Mouse (Mus musculus) hindbrain, embryonic 11.5 days (tissue): ENCODE data around the gene Iqsec3. TPM values are rescaled to one million over a fixed set of nuclear protein-coding genes. Genes with fewer than 3 reads are reported as not detected.

ENCODE experiments used
- ATAC-seq: fragments of 200-750 bp; cut with Nextera tagmentation; 2 replicates; pipeline ENCODE4 v1.8.0; 2017; ENCODE audit warnings: mild to moderate bottlenecking, moderate TSS enrichment, moderate library complexity; ENCODE audit not compliant: low FRiP score
- DNase-seq: peaks from one replicate; pipeline ENCODE4 v3.0.0-alpha.2; 2015; ENCODE audit warnings: low spot score
- H3K27ac ChIP-seq: fragments of 300-500 bp; sonication (generic); 2 replicates; pipeline ENCODE4 v1.5.1; 2014; ENCODE audit warnings: mild to moderate bottlenecking, low read depth, low read length
- H3K27me3 ChIP-seq: fragments of 300-500 bp; sonication (generic); 2 replicates; pipeline ENCODE4 v1.6.1; 2014; ENCODE audit warnings: mild to moderate bottlenecking, low read length, moderate library complexity, mixed read lengths; ENCODE audit not compliant: control insufficient read depth, insufficient read depth
- H3K36me3 ChIP-seq: fragments of 300-500 bp; sonication (generic); 2 replicates; pipeline ENCODE4 v1.6.1; 2014; ENCODE audit warnings: mild to moderate bottlenecking, low read length, moderate library complexity, mixed read lengths; ENCODE audit not compliant: control insufficient read depth, insufficient read depth
- H3K4me1 ChIP-seq: fragments of 300-500 bp; sonication (generic); replicated peaks from 2 replicates; pipeline ENCODE4 v1.6.1; 2014; ENCODE audit warnings: low read length, mixed read lengths; ENCODE audit not compliant: control insufficient read depth, insufficient read depth
- H3K4me2 ChIP-seq: fragments of 300-500 bp; sonication (generic); replicated peaks from 2 replicates; pipeline ENCODE4 v1.6.1; 2014; ENCODE audit warnings: mild to moderate bottlenecking, low read depth, low read length
- H3K4me3 ChIP-seq: fragments of 300-500 bp; sonication (generic); 2 replicates; pipeline ENCODE4 v1.5.1; 2014; ENCODE audit warnings: low read depth, low read length
- H3K9ac ChIP-seq: fragments of 300-500 bp; sonication (generic); 2 replicates; pipeline ENCODE4 v1.6.1; 2014; ENCODE audit warnings: low read depth, low read length
- H3K9me3 ChIP-seq: fragments of 300-500 bp; sonication (generic); 2 replicates; pipeline ENCODE4 v1.6.1; 2016; ENCODE audit warnings: low read length; ENCODE audit not compliant: control insufficient read depth
- WGBS: fragments of 180-500 bp; shearing (Covaris S2); extraction: QIAGEN DNeasy Blood & Tissue Kit; methylation state at CpG from one replicate; pipeline ENCODE4 v1.1.7; 2014; 5-methylcytosine and 5-hydroxymethylcytosine counted together
- polyA plus RNA-seq: library from polyadenylated mRNA; unstranded; fragments of >200 nt; fragmentation: Nextera tagmentation; extraction: Ambion mirVana; gene quantifications from 2 replicates; pipeline ENCODE4 v1.2.1, GENCODE M21; 2014

Iqsec3 gene
- polyA plus RNA-seq, 1 experiment from 2014 or later: 2.5 TPM

DNA sequence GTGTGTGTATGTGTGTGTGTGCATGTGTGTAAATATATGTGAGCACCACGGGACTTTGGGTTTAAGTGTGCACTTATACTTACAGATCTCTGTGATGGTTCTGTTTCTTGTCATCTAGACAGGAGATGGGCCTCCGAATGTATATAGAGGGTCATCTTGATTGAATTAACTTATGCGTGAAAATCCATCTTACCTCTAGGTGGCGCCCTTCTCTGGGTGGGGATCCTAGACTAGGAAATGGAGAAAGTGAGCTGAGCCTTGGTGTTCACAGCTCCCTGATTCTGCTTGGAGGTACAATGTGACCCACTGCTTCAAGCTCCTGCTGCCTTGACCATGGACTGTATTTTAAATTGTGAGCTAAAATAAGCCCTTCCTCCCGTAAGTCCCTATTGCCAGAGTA is 34.8 kb upstream of the Iqsec3 start:
- no peak overlapping the region for H3K4me2 ChIP-seq
- no peak overlapping the region for H3K27ac ChIP-seq
- H3K9me3 ChIP-seq: no peaks in the 10 kb centered on the region
- ATAC-seq: no peak
- no peaks in the 10 kb centered on the region for H3K4me1 ChIP-seq
- no peak overlapping the region for H3K9ac ChIP-seq
- H3K36me3 ChIP-seq: no peaks in the 10 kb centered on the region
- DNase-seq: peak; percentile 38
- H3K4me3 ChIP-seq: no peak overlapping the region
- H3K27me3 ChIP-seq: no peaks in the 10 kb centered on the region
- 70% methylated on average over 5 of the region's 5 CpGs for WGBS

DNA sequence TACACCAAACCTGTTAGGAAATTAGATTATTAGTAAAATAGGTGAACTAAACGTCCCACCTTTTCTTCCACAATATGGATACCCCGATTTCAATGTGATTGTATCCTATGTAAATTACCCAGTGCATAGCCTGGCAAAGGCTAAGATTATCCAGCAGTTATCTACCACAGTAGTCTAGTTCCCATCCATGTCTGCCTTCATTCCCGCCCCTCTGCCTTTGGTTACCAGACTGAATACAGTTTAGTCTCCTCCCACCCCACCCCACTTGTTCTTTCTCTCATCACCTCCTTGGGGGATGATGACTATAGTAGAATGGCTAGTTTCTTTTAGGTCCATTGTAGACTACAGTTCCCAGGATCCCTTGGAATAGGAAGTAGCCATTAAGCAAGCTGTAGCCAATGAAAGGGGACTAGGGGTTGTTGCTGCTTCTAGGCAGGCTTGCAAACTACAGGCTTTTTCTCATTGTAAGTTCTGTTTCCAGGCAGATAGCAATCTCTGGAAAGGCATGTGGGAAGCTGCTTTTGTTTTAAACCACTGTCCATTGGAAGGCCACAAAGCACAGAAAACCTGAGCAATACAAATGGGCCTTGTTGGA is 27.7 kb upstream of the Iqsec3 start:
- H3K27me3 ChIP-seq: no peaks in the 10 kb centered on the region
- H3K9me3 ChIP-seq: no peaks in the 10 kb centered on the region
- H3K9ac ChIP-seq: no peak overlapping the region
- no peak overlapping the region for H3K4me3 ChIP-seq
- H3K4me2 ChIP-seq: no peak overlapping the region
- DNase-seq (peak; percentile 3), ATAC-seq (peak; percentile 43; the same call in 1 of the 2 replicates)
- H3K36me3 ChIP-seq: no peaks in the 10 kb centered on the region
- WGBS: 66% methylated on average over 3 of the region's 3 CpGs
- no peaks in the 10 kb centered on the region for H3K4me1 ChIP-seq
- H3K27ac ChIP-seq: no peak overlapping the region

DNA sequence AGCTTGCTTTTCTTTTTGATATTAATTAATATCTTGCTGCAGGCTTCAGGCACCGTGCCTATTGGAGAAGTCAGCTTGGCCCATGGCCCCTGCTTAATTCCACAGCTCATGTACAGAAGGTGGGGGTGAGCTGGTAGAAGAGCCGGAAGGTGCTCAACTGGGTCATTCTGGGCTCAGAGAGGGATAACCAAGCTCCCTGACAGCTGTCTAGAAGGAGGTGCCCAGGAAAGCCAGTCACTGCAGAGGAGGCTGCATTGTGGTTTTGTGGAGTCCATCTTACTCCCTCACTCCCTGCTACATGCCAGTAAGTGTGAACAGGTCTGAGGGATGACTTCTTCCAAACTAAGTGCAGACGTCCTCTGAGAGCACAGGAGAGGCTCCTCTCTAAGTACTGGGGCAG is 26.4 kb upstream of the Iqsec3 start:
- no peaks in the 10 kb centered on the region for H3K27me3 ChIP-seq
- H3K4me3 ChIP-seq: no peak overlapping the region
- no peak overlapping the region for H3K4me2 ChIP-seq
- DNase-seq: no peak
- no peaks in the 10 kb centered on the region for H3K36me3 ChIP-seq
- 79% methylated on average over 3 of the region's 3 CpGs for WGBS
- H3K27ac ChIP-seq: no peak overlapping the region
- ATAC-seq: no peak
- no peaks in the 10 kb centered on the region for H3K9me3 ChIP-seq
- H3K9ac ChIP-seq: no peak overlapping the region
- H3K4me1 ChIP-seq: no peaks in the 10 kb centered on the region

GRCm38 (mm10) chr6:121498819-121499535 is 25.5 kb upstream of the Iqsec3 start:
- Histone ChIP-seq H3K9me3 (no peaks in the 10 kb centered on the region), H3K36me3 (no peaks in the 10 kb centered on the region), H3K4me1 (no peaks in the 10 kb centered on the region), H3K27ac (no peak overlapping the region), H3K9ac (0 out of 2 replicates have a peak overlapping the region, but pooled peaks have one; percentile 7), H3K4me2 (no peak overlapping the region), H3K27me3 (no peaks in the 10 kb centered on the region), H3K4me3 (no peak overlapping the region)
- WGBS: 21% methylated on average over 9 of the region's 9 CpGs
- ATAC-seq (peak; percentile 28; the same call in 1 of the 2 replicates), DNase-seq (peak; percentile 24)

DNA sequence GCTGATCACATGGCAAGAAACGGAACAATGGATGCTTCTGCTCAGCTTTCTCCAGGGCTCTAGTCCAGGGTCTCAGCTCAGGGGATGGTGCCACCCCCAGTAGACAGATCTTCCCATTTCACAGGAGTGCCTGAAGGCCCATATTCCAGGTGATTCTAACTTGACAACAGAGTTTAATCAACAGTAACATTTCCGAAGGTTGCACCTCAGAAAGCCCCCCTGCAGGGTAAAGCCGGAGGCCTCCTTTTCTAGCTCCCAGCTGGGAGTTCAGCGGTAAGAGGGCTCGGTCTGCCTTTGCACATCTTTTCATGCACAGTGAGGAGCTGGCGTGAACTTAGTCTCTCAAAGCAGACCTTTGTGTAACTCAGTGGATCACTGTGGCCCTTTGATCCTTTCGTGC is 22.1 kb upstream of the Iqsec3 start:
- Histone ChIP-seq H3K27ac (no peak overlapping the region), H3K9ac (no peak overlapping the region), H3K9me3 (no peaks in the 10 kb centered on the region), H3K4me3 (no peak overlapping the region), H3K36me3 (no peaks in the 10 kb centered on the region), H3K4me2 (no peak overlapping the region), H3K4me1 (no peaks in the 10 kb centered on the region; the same call in 1 of the 2 replicates), H3K27me3 (no peaks in the 10 kb centered on the region)
- whole genome bisulfite sequencing: 32% methylated on average over 7 of the region's 7 CpGs
- no peak for DNase-seq
- no peak for ATAC-seq

DNA sequence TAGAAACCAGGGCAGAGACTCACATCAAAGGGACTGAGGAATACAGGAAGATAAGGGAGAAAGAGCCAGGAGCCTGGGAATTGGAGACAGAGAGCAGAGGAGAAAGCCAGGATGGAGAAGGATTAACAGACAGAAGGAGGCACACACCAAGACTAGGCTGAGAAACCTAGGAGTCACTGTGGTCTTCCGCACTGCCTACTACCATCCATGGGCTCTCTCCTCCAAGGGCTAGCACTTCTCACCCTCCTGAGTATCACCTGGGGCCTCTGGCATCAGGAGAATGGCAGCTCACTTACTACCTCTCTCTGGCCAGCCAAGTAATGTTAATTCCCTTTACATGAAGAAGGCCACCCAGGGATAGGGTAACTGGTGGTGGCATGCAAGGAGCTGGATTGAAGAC is 21.5 kb upstream of the Iqsec3 start:
- WGBS: 90% methylated on average over 1 of the region's 1 CpGs

GRCm38 (mm10) chr6:121494319-121494718 is 20.8 kb upstream of the Iqsec3 start:
- DNase-seq (no peak), ATAC-seq (peak; percentile 62)
- no peaks in the 10 kb centered on the region for H3K9me3 ChIP-seq
- H3K4me3 ChIP-seq: no peak overlapping the region
- no peak overlapping the region for H3K27ac ChIP-seq
- H3K4me2 ChIP-seq: no peak overlapping the region
- no peaks in the 10 kb centered on the region; the same call in 1 of the 2 replicates for H3K4me1 ChIP-seq
- no peak overlapping the region for H3K9ac ChIP-seq
- WGBS: 40% methylated on average over 4 of the region's 4 CpGs
- no peaks in the 10 kb centered on the region for H3K36me3 ChIP-seq
- no peaks in the 10 kb centered on the region for H3K27me3 ChIP-seq

More for the DNA sequence above, 21.5 kb upstream of the Iqsec3 start:
- no peak overlapping the region for H3K4me2 ChIP-seq
- H3K9me3 ChIP-seq: no peaks in the 10 kb centered on the region
- H3K9ac ChIP-seq: no peak overlapping the region
- H3K4me3 ChIP-seq: no peak overlapping the region
- no peaks in the 10 kb centered on the region for H3K27me3 ChIP-seq
- no peak for DNase-seq
- no peak for ATAC-seq
- H3K27ac ChIP-seq: no peak overlapping the region
- H3K4me1 ChIP-seq: no peaks in the 10 kb centered on the region; the same call in 1 of the 2 replicates
- H3K36me3 ChIP-seq: no peaks in the 10 kb centered on the region

DNA sequence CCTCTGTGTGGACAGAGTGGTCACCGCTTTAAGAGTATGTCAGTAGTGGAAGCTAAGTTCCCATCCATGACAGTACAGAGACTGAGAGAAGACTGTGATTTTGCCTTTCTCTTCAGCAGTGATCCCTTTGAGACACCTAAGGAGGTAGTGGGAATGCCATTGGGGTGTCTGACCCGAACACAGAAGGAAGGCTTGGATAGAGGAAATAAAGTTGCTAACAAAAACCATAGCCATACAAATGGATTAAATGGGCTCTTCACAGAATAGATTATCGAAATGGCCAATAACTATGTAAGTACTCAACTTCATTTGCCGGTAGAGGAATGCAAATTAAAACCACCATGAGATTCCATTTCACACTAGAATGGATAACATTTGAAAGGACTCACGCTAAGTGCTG is 17.9 kb upstream of the Iqsec3 start:
- no peaks in the 10 kb centered on the region for H3K27me3 ChIP-seq
- 86% methylated on average over 5 of the region's 5 CpGs for WGBS
- H3K4me3 ChIP-seq: no peak overlapping the region
- no peaks in the 10 kb centered on the region for H3K9me3 ChIP-seq
- no peak for ATAC-seq
- no peaks in the 10 kb centered on the region; the same call in 1 of the 2 replicates for H3K4me1 ChIP-seq
- H3K9ac ChIP-seq: no peak overlapping the region
- no peak for DNase-seq
- no peaks in the 10 kb centered on the region for H3K36me3 ChIP-seq
- no peak overlapping the region for H3K27ac ChIP-seq
- H3K4me2 ChIP-seq: no peak overlapping the region

GRCm38 (mm10) chr6:121472273-121472672 is 1.2 kb downstream of the Iqsec3 start:
- Histone ChIP-seq H3K36me3 (no peaks in the 10 kb centered on the region), H3K4me2 (peak overlapping the region; percentile 36; the same call in 1 of the 2 replicates), H3K27me3 (peaks cover 6% of the 10 kb centered on the region), H3K27ac (no peak overlapping the region), H3K4me3 (peak overlapping the region; percentile 47; the same call in 1 of the 2 replicates), H3K9ac (no peak overlapping the region), H3K4me1 (no peaks in the 10 kb centered on the region), H3K9me3 (no peaks in the 10 kb centered on the region)
- WGBS: 35% methylated on average over 5 of the region's 5 CpGs
- DNase-seq (no peak), ATAC-seq (no peak)
